Mouse (Mus musculus) heart, embryonic 15.5 days (tissue): ENCODE results near the gene Osm. TPM values are rescaled to one million over a fixed set of nuclear protein-coding genes. Genes with fewer than 3 reads are reported as not detected.
A peak's percentile ranks its signal among the peaks of the same experiment; 100 is the strongest.

Source experiments
- ATAC-seq: fragments of 200-750 bp; cut with Nextera tagmentation; replicated peaks from 2 replicates; pipeline ENCODE4 v1.8.0; 2017; ENCODE audit warnings: low read depth, moderate TSS enrichment; ENCODE audit not compliant: insufficient number of reproducible peaks, insufficient read depth, low FRiP score
- H3K27ac ChIP-seq: fragments of 300-500 bp; sonication (generic); 2 replicates; pipeline ENCODE4 v1.5.1; 2015; ENCODE audit warnings: mild to moderate bottlenecking, inconsistent platforms
- H3K27me3 ChIP-seq: fragments of 300-500 bp; sonication (generic); 2 replicates; pipeline ENCODE4 v1.6.1; 2015; ENCODE audit warnings: inconsistent platforms
- H3K36me3 ChIP-seq: fragments of 300-500 bp; sonication (generic); 2 replicates; pipeline ENCODE4 v1.6.1; 2015; ENCODE audit warnings: mild to moderate bottlenecking, inconsistent platforms
- H3K4me1 ChIP-seq: fragments of 300-500 bp; sonication (generic); replicated peaks from 2 replicates; pipeline ENCODE4 v1.6.1; 2015; ENCODE audit warnings: inconsistent platforms
- H3K4me2 ChIP-seq: fragments of 300-500 bp; sonication (generic); 2 replicates; pipeline ENCODE4 v1.6.1; 2015; ENCODE audit warnings: inconsistent platforms, mild to moderate bottlenecking, moderate library complexity
- H3K4me3 ChIP-seq: fragments of 300-500 bp; sonication (generic); 2 replicates; pipeline ENCODE4 v1.5.1; 2015; ENCODE audit warnings: mild to moderate bottlenecking, inconsistent platforms
- H3K9ac ChIP-seq: fragments of 300-500 bp; sonication (generic); 2 replicates; pipeline ENCODE4 v1.6.1; 2015; ENCODE audit warnings: mild to moderate bottlenecking, inconsistent platforms
- H3K9me3 ChIP-seq: fragments of 300-500 bp; sonication (generic); replicated peaks from 2 replicates; pipeline ENCODE4 v1.6.1; 2016; ENCODE audit warnings: inconsistent platforms
- WGBS: fragments of 180-500 bp; shearing (Covaris S2); methylation state at CpG from one replicate; pipeline ENCODE4 v1.1.7; 2015; ENCODE audit warnings: mixed read lengths; 5-methylcytosine and 5-hydroxymethylcytosine counted together
- polyA plus RNA-seq: library from polyadenylated mRNA; unstranded; fragments of >200 nt; fragmentation: Nextera tagmentation; extraction: Ambion mirVana; gene quantifications from 2 replicates; pipeline ENCODE4 v1.2.1, GENCODE M21; 2015

Gene Osm
- polyA plus RNA-seq, 1 experiment from 2014 or later = 0.09 TPM

DNA sequence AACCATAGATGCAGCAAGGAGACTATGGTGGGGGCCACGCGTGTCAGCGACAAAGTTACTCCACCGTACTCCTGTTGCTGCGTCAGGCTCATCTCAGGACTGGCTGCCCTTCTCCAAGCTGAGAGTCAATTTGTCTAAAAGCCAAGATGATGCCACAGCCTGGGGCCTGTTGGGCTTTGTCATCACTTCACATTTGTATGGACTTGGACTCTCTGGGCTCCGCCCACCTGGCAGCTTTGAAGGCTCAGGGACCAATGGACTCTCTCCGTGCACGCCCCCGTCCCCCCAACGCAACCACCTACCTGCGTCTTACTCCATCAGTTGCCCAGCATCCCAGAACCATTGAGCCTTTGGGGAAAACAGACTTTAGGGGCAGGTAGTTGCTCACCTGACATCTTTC, 35.3 kb downstream of the Osm start:
- no peaks in the 10 kb centered on the region for H3K9me3 ChIP-seq
- H3K4me3 ChIP-seq = no peak overlapping the region
- H3K27me3 ChIP-seq = peaks cover 42% of the 10 kb centered on the region
- H3K36me3 ChIP-seq = no peaks in the 10 kb centered on the region
- no peak overlapping the region for H3K9ac ChIP-seq
- H3K4me2 ChIP-seq = no peak overlapping the region
- WGBS = 75% methylated on average over 11 of the region's 11 CpGs
- H3K27ac ChIP-seq = no peak overlapping the region
- peaks cover 27% of the 10 kb centered on the region for H3K4me1 ChIP-seq
- no peak for ATAC-seq

- ATAC-seq = peak; percentile 37; the same call in 1 of the 2 replicates
- Histone ChIP-seq H3K36me3 (no peaks in the 10 kb centered on the region), H3K9me3 (no peaks in the 10 kb centered on the region), H3K4me3 (no peak overlapping the region), H3K9ac (no peak overlapping the region), H3K4me1 (peaks cover 26% of the 10 kb centered on the region), H3K4me2 (no peak overlapping the region), H3K27ac (peak overlapping the region; percentile 20; the same call in 1 of the 2 replicates), H3K27me3 (0 out of 2 replicates have a peak, but pooled peaks cover 8% of the 10 kb centered on the region)
- WGBS = 27% methylated on average over 11 of the region's 11 CpGs
Observed at GRCm38 (mm10) chr11:4276411-4276861, 40.2 kb downstream of the Osm start.

DNA sequence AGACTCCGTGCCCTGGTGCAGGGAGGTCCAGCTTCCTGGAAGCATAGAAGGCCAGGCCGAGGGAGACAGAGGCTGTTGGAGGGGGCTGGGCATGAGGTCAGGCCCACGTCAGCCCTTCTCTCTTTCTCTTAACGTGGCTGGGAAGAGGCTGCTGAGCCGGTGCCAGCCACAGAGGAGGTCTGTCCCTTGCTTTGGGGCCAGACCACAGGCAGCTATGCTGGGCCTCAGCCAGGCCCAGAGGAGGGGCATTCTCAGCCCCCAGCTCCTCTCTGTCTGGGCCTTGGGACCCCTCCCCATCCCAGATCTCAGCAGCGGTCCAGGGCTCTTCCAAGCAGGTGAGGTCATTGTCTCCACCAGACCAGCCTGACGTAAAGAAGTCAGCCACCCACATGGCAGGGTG, 43.7 kb downstream of the Osm start:
- Histone ChIP-seq H3K27me3 (no peaks in the 10 kb centered on the region), H3K9me3 (no peaks in the 10 kb centered on the region), H3K4me2 (no peak overlapping the region), H3K4me3 (no peak overlapping the region), H3K36me3 (no peaks in the 10 kb centered on the region), H3K27ac (no peak overlapping the region), H3K9ac (no peak overlapping the region), H3K4me1 (peaks cover 30% of the 10 kb centered on the region)
- no peak for ATAC-seq
- WGBS = 54% methylated on average over 7 of the region's 7 CpGs

GRCm38 (mm10) chr11:4281852-4282251, 45.6 kb downstream of the Osm start:
- no peak overlapping the region for H3K4me3 ChIP-seq
- H3K4me1 ChIP-seq = peaks cover 29% of the 10 kb centered on the region
- H3K9ac ChIP-seq = no peak overlapping the region
- no peaks in the 10 kb centered on the region for H3K9me3 ChIP-seq
- no peaks in the 10 kb centered on the region for H3K27me3 ChIP-seq
- WGBS = 56% methylated on average over 6 of the region's 6 CpGs
- no peak for ATAC-seq
- no peaks in the 10 kb centered on the region for H3K36me3 ChIP-seq
- H3K4me2 ChIP-seq = no peak overlapping the region
- no peak overlapping the region for H3K27ac ChIP-seq

DNA sequence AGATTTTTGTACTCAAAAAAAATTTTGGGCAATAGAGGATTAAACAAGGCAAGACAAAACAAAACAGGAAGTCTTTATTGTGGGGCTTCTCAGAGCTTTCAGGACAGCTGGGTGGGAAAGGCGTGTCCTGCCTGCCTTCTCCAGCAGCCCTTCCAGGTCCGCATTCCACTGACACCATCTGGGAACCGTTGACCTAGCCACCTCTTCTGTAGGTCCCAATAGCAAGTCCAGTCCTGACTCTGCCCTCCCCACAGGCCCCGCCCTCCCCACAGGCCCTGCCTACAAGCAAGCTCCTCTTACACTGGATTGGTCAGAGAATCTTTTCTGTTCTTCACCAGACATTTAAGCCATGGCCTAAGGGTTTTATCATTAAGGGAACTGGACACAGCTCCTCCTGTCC, 47.4 kb downstream of the Osm start:
- 0 out of 2 replicates have a peak, but pooled peaks have one; percentile 9 for ATAC-seq
- no peak overlapping the region for H3K27ac ChIP-seq
- H3K4me2 ChIP-seq = no peak overlapping the region
- H3K9me3 ChIP-seq = no peaks in the 10 kb centered on the region
- H3K36me3 ChIP-seq = no peaks in the 10 kb centered on the region
- H3K4me3 ChIP-seq = no peak overlapping the region
- H3K9ac ChIP-seq = no peak overlapping the region
- H3K27me3 ChIP-seq = no peaks in the 10 kb centered on the region
- H3K4me1 ChIP-seq = peaks cover 25% of the 10 kb centered on the region
- 20% methylated on average over 4 of the region's 4 CpGs for WGBS

GRCm38 (mm10) chr11:4289280-4289679, 53.1 kb downstream of the Osm start:
- ATAC-seq = no peak; the same call in 1 of the 2 replicates
- Histone ChIP-seq H3K27me3 (no peaks in the 10 kb centered on the region), H3K4me1 (peaks cover 42% of the 10 kb centered on the region), H3K27ac (no peak overlapping the region), H3K36me3 (no peaks in the 10 kb centered on the region), H3K4me2 (no peak overlapping the region), H3K9me3 (no peaks in the 10 kb centered on the region), H3K4me3 (no peak overlapping the region), H3K9ac (no peak overlapping the region)
- 36% methylated on average over 3 of the region's 3 CpGs for WGBS

Other genes with a start within 250 kb of the Osm start
- 0.50 and 0.79 TPM in 2 replicates for gene Sec14l4, start 205.0 kb upstream of the Osm start, polyA plus RNA-seq
- gene Sec14l3, start 171.6 kb upstream of the Osm start, polyA plus RNA-seq = 0.72 and 0.93 TPM in 2 replicates
- gene Mtfp1, start 141.0 kb upstream of the Osm start, polyA plus RNA-seq = 32.1 and 32.8 TPM in 2 replicates
- gene Sec14l2, start 113.0 kb upstream of the Osm start, polyA plus RNA-seq = 0.78 and 1.5 TPM in 2 replicates
- gene Rnf215, start 101.2 kb upstream of the Osm start, polyA plus RNA-seq = 16.1 and 21.1 TPM in 2 replicates
- 4.4 and 5.5 TPM in 2 replicates for gene Ccdc157, start 76.1 kb upstream of the Osm start, polyA plus RNA-seq
- gene Sf3a1, start 76.1 kb upstream of the Osm start, polyA plus RNA-seq = 27.0 and 32.8 TPM in 2 replicates
- 13.9 and 21.6 TPM in 2 replicates for gene Tbc1d10a, start 49.6 kb upstream of the Osm start, polyA plus RNA-seq
- 6.7 and 13.3 TPM in 2 replicates for gene Castor1, start 18.2 kb upstream of the Osm start, polyA plus RNA-seq
- 0.23 and 0.55 TPM in 2 replicates for gene Lif, start 21.1 kb downstream of the Osm start, polyA plus RNA-seq
- gene Hormad2, start 204.7 kb downstream of the Osm start, polyA plus RNA-seq = 0.06 and 0.32 TPM in 2 replicates